Mouse (Mus musculus): ENCODE measurements around the gene A930004D18Rik.

DNA sequence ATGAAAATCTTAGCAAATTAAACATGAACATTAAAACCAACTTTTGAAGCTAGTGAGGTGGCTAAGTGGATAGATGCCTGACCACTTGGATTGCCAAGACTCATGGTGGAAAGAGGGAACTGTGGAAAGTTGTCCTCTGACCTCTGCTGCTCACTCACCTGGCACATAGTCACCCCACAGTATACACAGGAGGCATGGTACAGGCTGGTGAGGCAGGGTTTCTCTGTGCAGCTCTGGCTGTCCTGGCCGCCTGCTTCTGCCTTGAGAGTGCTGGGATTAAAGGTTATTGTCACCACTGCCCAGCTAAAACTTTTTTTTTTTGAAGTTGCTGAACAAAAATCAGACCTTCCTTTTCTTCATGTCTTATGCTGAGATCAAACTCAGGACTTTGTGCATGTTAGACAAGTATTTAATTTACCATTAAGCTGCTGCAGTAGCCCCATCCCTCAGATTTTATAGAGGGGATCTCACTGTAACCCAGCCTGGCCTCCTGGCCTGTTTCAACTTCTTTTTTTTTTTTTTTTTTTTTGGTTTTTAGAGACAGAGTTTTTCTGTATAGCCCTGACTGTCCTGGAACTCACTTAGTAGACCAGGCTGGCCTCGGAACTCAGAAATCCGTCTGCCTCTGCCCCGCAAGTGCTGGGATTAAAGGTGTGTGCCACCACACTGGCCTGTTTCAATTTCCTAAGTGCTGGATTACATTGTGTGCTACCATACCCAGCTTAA, 30.7 kb upstream of the A930004D18Rik start:
- TF ChIP-seq GATA1 (IDR thresholded peaks at IDR 0.05; ENCODE audit: low read length), result no peak
- no peak for TF ChIP-seq TAL1 (IDR thresholded peaks at IDR 0.05; ENCODE audit: low read length)

Measured in erythroblast, embryonic 14.5 days (primary cell).